Mouse (Mus musculus) forebrain, embryonic 14.5 days (tissue): ENCODE measurements at regions not wholly inside any gene's neighbourhood (a gene's known extent, or its start where the extent isn't known, plus 50 kb on each side); places are given as distances from the start of the nearest gene placed in this dataset.
A peak's percentile ranks its signal among the peaks of the same experiment; 100 is the strongest.

Source experiments
- ATAC-seq: fragments of 200-750 bp; cut with Nextera tagmentation; 2 replicates; pipeline ENCODE4 v1.8.0; 2017; ENCODE audit warnings: mild to moderate bottlenecking, moderate library complexity
- DNase-seq: peaks from one replicate; pipeline ENCODE4 v3.0.0-alpha.2; 2015; ENCODE audit warnings: low spot score
- H3K27ac ChIP-seq: fragments of 300-500 bp; sonication (generic); 2 replicates; pipeline ENCODE4 v1.5.1; 2014; ENCODE audit warnings: low read depth, mild to moderate bottlenecking, control low read depth, low read length, moderate library complexity
- H3K27me3 ChIP-seq: fragments of 300-500 bp; sonication (generic); replicated peaks from 2 replicates; pipeline ENCODE4 v1.6.1; 2014; ENCODE audit warnings: low read length, control low read depth, mixed read lengths; ENCODE audit not compliant: control insufficient read depth, insufficient read depth
- H3K36me3 ChIP-seq: fragments of 300-500 bp; sonication (generic); 2 replicates; pipeline ENCODE4 v1.6.1; 2014; ENCODE audit warnings: low read length, control low read depth; ENCODE audit not compliant: control insufficient read depth, insufficient read depth
- H3K4me1 ChIP-seq: fragments of 300-500 bp; sonication (generic); 2 replicates; pipeline ENCODE4 v1.6.1; 2014; ENCODE audit warnings: antibody characterized with exemption, low read length, control low read depth; ENCODE audit not compliant: control insufficient read depth, insufficient read depth
- H3K4me2 ChIP-seq: fragments of 300-500 bp; sonication (generic); 2 replicates; pipeline ENCODE4 v1.6.1; 2014; ENCODE audit warnings: mild to moderate bottlenecking, control low read depth, low read length
- H3K4me3 ChIP-seq: fragments of 300-500 bp; sonication (generic); 2 replicates; pipeline ENCODE4 v1.5.1; 2014; ENCODE audit warnings: low read depth, low read length, control low read depth
- H3K9ac ChIP-seq: fragments of 300-500 bp; sonication (generic); 2 replicates; pipeline ENCODE4 v1.6.1; 2014; ENCODE audit warnings: mild to moderate bottlenecking, low read length, control low read depth, moderate library complexity
- H3K9me3 ChIP-seq: fragments of 300-500 bp; sonication (generic); replicated peaks from 2 replicates; pipeline ENCODE4 v1.6.1; 2016; ENCODE audit warnings: low read length, control low read depth, mixed read lengths; ENCODE audit not compliant: control insufficient read depth
- WGBS: fragments of 180-500 bp; shearing (Covaris S2); extraction: QIAGEN DNeasy Blood & Tissue Kit; methylation state at CpG from one replicate; pipeline ENCODE4 v1.1.7; 2014; 5-methylcytosine and 5-hydroxymethylcytosine counted together

DNA sequence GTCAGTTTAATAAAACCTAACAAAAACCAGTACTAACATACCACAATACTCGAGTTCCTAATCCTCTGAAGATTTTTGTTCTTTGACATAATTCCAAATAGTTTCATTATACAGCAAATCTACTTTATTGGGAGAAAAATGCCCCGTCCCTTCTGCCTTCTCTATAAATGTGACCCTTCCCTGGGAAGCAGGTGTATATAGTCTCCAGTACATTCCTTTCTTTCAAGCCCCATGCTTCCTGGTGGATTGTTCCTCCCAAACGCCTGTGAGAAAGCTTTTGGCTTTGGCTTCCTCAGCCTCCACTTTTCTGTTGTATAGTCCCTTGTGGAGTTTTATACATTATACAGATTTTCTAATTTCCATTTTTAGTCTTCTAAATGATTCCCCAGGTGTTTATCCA lies 1001.8 kb upstream of the Tenm3 start:
- WGBS: 74% methylated on average over 3 of the region's 3 CpGs
- H3K27me3 ChIP-seq: no peaks in the 10 kb centered on the region
- no peak for ATAC-seq

DNA sequence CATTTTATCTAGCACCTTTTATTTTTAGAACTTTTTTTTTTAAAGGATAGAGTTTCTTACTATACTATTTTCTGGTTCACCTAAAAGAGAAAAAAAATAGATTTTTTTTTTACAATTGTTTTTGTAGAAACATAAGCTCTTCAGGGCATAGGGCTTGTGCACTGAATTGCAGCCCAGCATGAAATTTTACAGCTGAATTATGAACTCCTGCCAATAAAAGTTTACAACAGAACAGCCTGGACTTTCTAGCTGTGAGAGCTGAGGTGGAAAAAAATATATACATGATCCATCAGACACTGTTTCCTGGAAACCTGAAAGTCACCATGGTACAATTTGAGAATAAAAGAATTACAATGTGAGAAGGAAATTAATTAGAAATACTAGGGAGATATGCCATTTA lies 988.2 kb upstream of the Tenm3 start:
- no peak for DNase-seq
- H3K27ac ChIP-seq: no peak overlapping the region
- no peaks in the 10 kb centered on the region for H3K27me3 ChIP-seq
- no peak overlapping the region for H3K4me3 ChIP-seq
- H3K4me2 ChIP-seq: no peak overlapping the region
- H3K4me1 ChIP-seq: no peaks in the 10 kb centered on the region
- no peaks in the 10 kb centered on the region for H3K9me3 ChIP-seq
- H3K36me3 ChIP-seq: no peaks in the 10 kb centered on the region
- ATAC-seq: no peak
- no peak overlapping the region for H3K9ac ChIP-seq

More for the DNA sequence above, 1001.8 kb upstream of the Tenm3 start:
- Histone ChIP-seq H3K4me2 (no peak overlapping the region), H3K9ac (no peak overlapping the region), H3K4me1 (no peaks in the 10 kb centered on the region), H3K36me3 (no peaks in the 10 kb centered on the region), H3K27ac (no peak overlapping the region), H3K4me3 (no peak overlapping the region), H3K9me3 (no peaks in the 10 kb centered on the region)
- no peak for DNase-seq

DNA sequence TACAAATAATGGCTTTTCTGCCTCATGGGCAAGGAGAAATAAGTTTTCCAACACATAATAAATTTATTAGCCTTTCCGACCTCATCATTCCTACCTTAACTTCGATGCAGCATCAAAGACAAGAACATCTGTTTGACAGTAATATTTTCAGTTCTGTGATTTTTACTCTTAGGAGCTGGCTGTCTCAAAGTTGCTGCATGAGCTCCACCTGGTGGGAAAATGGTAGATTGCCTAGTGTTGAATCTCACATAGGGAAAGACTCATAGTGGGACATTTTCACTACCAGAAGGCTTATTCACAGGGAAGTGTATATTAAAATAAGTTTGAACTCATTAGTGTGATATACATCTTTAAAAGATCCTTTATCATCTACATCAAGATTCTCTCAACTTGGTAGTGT lies 985.6 kb upstream of the Tenm3 start:
- no peaks in the 10 kb centered on the region for H3K9me3 ChIP-seq
- no peaks in the 10 kb centered on the region for H3K36me3 ChIP-seq
- ATAC-seq (peak; percentile 74), DNase-seq (peak; percentile 88)
- no peak overlapping the region for H3K9ac ChIP-seq
- H3K4me3 ChIP-seq: no peak overlapping the region
- 27% methylated on average over 2 of the region's 2 CpGs for WGBS
- H3K27me3 ChIP-seq: no peaks in the 10 kb centered on the region
- H3K27ac ChIP-seq: no peak overlapping the region
- H3K4me2 ChIP-seq: no peak overlapping the region
- H3K4me1 ChIP-seq: no peaks in the 10 kb centered on the region

DNA sequence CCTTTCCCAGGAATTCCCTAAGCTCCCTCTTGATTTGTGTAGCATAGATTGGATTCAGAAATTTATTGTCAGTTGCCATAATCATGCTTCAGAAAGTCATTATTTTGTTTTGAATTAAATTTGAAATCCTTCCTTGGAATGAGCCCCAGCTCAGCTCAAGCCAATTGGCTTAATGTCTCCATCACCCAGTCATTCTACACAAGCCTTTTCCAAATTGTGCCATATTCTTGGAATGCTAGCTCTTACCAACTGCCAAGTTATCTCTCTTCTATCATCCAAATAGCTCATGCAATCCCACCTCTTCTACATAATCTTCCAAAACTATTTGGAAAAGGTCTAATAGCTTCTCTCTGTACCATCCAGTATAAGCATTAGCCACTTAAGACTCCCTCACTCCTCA lies 982.5 kb upstream of the Tenm3 start:
- Histone ChIP-seq H3K4me1 (peaks cover 2% of the 10 kb centered on the region; the same call in 1 of the 2 replicates), H3K9ac (no peak overlapping the region), H3K4me3 (no peak overlapping the region), H3K36me3 (no peaks in the 10 kb centered on the region), H3K4me2 (no peak overlapping the region), H3K9me3 (no peaks in the 10 kb centered on the region), H3K27ac (no peak overlapping the region), H3K27me3 (no peaks in the 10 kb centered on the region)
- DNase-seq (peak; percentile 69), ATAC-seq (no peak; the same call in 1 of the 2 replicates)

DNA sequence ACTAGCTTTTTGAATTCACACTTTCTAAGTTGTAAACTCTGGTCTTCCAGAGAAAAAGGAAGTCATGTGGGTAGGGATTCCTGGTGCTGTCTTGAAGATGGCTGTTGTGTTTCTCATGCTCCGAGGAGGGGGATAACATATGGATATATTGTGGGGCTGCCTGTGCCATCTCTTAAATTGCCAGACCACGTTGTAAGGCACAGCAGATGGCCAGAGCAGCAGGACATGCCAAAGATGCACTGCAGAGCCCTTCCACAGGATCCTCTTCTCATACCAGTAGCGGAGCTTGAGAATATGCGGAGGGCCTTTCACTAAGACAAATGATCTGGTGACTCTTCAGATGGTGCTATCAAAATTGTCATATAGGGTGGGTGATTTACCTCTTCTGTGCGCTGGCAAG lies 981.2 kb upstream of the Tenm3 start:
- Histone ChIP-seq H3K4me1 (peaks cover 2% of the 10 kb centered on the region; the same call in 1 of the 2 replicates), H3K36me3 (no peaks in the 10 kb centered on the region), H3K27ac (no peak overlapping the region), H3K9ac (no peak overlapping the region), H3K4me3 (no peak overlapping the region), H3K4me2 (no peak overlapping the region), H3K9me3 (no peaks in the 10 kb centered on the region), H3K27me3 (no peaks in the 10 kb centered on the region)
- ATAC-seq (no peak), DNase-seq (peak; percentile 17)
- 73% methylated on average over 5 of the region's 5 CpGs for WGBS

DNA sequence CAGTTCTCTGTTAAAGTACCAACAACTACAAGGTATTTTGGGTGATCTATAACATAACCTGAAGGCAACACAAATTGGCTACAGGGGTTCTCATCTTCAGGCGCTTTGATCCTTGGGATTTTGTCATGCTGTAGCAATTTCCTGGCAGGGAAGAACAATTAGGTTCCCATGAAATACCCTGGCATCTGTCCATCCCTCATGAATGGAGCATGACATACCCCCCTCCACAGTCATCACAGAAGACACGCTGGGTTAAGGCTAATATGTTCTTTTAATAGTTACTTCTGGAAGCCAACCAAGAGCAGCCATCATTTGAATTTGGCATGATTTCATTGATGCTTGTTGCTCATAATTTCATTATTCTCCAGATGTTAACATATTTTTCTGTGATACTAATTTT lies 979.0 kb upstream of the Tenm3 start:
- peak; percentile 80 for DNase-seq

DNA sequence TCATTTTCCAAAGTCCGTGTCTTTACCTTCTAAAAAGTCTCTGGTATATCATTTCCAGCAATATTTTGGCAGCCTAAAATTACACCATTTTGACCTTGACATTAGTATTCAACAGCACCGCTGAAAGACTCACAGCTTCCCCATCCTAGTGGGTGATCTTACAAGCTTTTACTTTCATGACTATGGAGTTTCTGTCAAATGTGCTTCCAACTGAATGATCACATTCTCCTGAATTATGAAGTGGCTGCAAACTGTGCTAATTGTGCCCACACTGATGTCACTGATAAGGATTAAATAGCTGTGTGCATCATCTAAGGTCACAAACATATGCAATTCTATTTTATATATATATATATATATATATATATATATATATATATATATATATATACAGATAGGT lies 955.5 kb upstream of the Tenm3 start:
- H3K9ac ChIP-seq: no peak overlapping the region
- WGBS: 70% methylated on average over 2 of the region's 2 CpGs
- no peak for DNase-seq

More for the DNA sequence above, 979.0 kb upstream of the Tenm3 start:
- H3K27me3 ChIP-seq: no peaks in the 10 kb centered on the region
- H3K4me1 ChIP-seq: peaks cover 2% of the 10 kb centered on the region; the same call in 1 of the 2 replicates
- H3K9me3 ChIP-seq: no peaks in the 10 kb centered on the region
- peak; percentile 64; the same call in 1 of the 2 replicates for ATAC-seq
- no peak overlapping the region for H3K4me3 ChIP-seq
- no peak overlapping the region for H3K9ac ChIP-seq
- 26% methylated on average over 2 of the region's 2 CpGs for WGBS
- H3K36me3 ChIP-seq: no peaks in the 10 kb centered on the region
- H3K4me2 ChIP-seq: no peak overlapping the region
- no peak overlapping the region for H3K27ac ChIP-seq

DNA sequence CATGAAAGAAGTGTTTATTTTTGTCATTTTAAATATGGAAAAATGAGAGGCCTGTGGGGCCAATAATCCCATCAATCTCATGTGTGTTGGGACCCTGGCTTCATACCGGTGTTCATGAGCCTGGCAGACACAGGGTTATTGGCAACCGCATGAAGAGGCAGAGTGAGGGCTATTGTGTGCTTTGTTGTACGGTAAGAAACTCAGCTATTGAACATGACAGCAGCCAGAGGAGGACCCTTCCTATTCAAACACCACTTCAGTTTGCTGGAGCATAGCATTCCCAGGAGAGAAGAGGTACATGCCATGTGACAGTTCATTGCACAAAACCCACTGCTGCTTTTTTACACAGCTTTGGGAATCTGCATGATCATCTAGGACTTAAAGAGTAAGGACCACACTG lies 953.0 kb upstream of the Tenm3 start:
- ATAC-seq: no peak

More for the DNA sequence above, 955.5 kb upstream of the Tenm3 start:
- Histone ChIP-seq H3K4me3 (no peak overlapping the region), H3K9me3 (no peaks in the 10 kb centered on the region), H3K4me2 (no peak overlapping the region), H3K36me3 (no peaks in the 10 kb centered on the region), H3K27me3 (no peaks in the 10 kb centered on the region), H3K27ac (no peak overlapping the region), H3K4me1 (no peaks in the 10 kb centered on the region)
- ATAC-seq: no peak

DNA sequence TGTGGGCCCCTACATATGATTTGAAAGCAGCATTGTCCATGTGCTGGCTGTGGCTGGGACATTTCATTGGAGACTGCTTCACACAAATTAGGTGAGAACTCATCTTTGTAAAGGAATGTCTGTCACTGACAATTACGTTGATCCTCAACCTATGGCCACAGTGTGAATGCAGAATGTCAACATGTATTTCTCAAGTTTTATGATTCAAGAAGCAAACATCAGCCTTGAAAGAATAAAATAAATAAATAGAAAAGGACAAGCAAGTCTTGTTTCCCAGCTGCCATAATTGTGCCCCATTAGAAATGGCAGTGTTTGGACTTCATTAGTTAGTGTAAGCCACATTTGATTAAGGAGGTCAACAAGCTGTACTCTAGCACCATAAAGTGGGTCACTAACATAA lies 950.7 kb upstream of the Tenm3 start:
- Histone ChIP-seq H3K27ac (no peak overlapping the region), H3K4me1 (no peaks in the 10 kb centered on the region; the same call in 1 of the 2 replicates), H3K4me3 (no peak overlapping the region), H3K4me2 (no peak overlapping the region), H3K9ac (no peak overlapping the region), H3K27me3 (no peaks in the 10 kb centered on the region), H3K9me3 (no peaks in the 10 kb centered on the region), H3K36me3 (no peaks in the 10 kb centered on the region)
- no peak for DNase-seq
- ATAC-seq: no peak
- WGBS: 81% methylated on average over 1 of the region's 1 CpGs

More for the DNA sequence above, 953.0 kb upstream of the Tenm3 start:
- Histone ChIP-seq H3K27me3 (no peaks in the 10 kb centered on the region), H3K4me3 (no peak overlapping the region), H3K4me2 (no peak overlapping the region), H3K9me3 (no peaks in the 10 kb centered on the region), H3K27ac (no peak overlapping the region), H3K9ac (no peak overlapping the region), H3K36me3 (no peaks in the 10 kb centered on the region), H3K4me1 (no peaks in the 10 kb centered on the region; the same call in 1 of the 2 replicates)
- WGBS: 12% methylated on average over 3 of the region's 3 CpGs
- peak; percentile 15 for DNase-seq
